Mouse (Mus musculus): ENCODE results near the gene Ablim2. TPM values are rescaled to one million over a fixed set of nuclear protein-coding genes. Genes with fewer than 3 reads are reported as not detected.

The Ablim2 gene
- total RNA-seq, 2 experiments from 2014 or later, result 4.0 to 8.9 TPM

DNA sequence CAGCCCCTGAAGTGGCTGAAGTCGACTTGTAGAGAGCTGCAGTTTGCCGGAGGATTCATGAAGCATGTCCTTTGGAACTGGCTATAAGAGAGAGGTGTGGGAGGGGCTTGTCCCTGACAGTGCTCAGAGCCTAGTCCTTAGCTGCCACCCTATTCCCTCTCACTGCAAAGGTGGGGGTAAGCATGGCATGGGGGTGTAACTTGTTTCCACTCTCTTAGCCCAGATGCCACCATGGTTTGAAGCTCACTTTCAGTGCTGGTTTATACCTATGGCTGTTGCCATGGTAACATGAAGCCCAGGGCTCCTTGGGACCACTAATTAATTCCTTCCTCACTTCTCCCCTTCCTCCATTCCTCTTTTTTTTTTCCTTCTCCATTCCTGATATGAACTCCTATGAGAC is 57.4 kb downstream of the Ablim2 start:
- DNase-seq, result no peak

DNA sequence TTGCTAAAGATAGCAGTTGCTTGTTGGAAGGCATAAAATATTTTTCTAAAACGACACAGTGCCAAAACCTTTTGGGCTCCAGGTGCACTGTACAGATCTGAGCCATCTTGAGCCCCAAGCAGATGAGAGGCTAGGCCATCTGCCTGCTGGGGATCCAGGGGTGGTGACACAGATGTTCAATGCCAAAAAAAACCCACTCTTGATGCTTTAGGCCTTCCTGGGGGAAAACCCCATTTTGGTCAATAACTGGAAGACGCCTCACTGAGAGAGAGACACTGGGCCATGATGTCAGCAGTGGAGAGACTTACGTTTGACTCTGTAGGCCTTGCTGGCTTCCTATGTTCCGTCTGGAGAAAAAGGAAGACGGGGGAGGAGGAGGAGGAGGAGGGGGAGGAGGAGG is 59.6 kb downstream of the Ablim2 start:
- no peak for DNase-seq

DNA sequence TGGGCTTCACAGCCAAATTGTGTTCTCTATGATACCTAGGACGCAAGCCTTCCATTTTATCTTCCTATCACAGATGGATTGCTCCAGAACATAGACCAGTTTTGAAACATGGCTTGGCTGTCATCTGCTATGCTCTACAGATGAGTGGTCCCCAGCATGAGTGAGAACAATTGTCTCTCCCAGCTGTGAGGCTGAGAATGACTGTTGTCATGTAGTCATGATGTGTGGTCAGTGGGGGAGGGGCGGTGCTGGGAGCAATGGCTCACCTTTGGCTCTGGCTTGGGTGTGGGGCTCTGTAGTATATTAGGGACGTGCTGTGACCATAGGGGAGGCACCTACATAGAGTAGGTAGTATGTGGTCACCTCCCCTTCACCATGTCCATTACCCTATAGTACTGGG is 60.2 kb downstream of the Ablim2 start:
- no peak for DNase-seq

DNA sequence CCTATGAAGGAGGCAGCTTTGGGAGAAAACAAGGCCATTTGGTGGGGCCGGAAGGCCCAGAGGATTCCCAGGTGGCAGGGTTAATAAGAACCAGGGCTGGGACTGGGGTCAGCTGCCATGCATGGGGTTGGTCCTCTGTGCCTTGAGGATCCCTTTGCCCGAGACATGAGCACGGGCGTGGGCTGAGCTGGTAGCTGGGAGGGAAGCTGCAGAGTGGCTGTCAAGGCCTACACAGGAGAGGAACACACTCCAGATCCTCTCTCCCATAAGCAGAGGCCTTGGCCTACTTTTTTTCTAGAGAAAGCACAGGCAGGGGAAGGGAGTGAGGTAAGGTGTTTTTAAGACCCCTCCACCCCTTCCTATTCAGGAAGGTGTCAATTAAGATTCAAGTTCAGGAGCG is 65.0 kb downstream of the Ablim2 start:
- no peak for DNase-seq

DNA sequence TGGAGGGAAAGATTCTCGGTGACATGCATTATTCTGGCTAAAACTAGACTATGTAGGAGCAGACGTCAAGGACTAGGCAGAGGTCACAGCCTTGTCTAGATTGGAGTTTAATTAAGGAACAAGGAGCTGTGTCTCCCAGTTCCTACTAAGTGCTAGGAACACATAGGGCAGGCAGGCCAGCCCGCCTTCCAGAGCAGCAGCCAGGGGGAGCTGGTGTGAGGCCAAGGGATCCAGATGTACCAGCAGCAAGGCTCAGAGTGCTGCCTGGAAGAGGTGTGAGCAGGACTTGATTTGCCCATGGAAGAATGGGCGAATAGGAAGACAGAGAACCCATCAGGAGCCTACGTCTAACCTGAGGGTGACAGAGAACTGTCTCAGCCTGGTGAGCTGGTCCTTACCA is 68.8 kb downstream of the Ablim2 start:
- no peak for DNase-seq

DNA sequence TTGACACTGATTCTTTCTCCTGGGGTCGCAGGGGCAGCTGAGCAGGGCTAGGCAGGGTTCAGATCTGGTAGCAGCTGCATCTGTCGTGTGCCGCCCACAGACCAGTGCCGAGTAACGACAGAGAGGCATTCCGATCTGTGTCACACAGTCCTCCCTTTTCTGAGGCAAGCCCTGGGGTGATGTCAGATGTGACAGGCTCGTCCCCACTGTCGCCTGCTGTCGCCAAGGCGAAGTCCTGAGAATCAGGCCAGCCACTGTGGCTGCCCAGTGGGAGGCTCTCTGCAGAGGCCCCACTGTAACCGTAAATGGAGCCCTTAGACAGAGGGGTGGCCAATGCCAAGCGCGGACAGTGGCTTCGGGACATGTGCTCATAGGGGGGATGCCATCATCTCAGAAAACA is 69.4 kb downstream of the Ablim2 start:
- no peak for DNase-seq

DNA sequence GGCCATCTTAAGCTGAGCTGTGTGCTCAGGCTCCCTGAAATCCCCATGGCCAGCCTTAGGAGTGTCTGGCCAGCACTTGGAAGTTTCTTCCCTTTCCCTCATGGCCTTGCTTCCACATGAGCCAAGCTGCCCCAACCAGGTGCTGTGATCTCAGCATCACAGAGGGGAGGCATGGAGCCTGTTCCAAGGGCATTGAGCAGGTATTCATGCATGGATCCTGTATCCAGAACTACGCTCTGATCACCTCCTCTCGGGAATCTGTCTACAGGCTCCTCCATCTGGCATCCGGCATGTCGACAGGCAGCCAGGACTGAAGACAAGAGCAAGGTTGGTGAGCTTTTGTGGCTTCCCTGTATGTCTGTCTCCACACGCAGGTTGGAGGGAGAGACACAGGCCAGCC is 70.2 kb downstream of the Ablim2 start:
- DNase-seq, result no peak

DNA sequence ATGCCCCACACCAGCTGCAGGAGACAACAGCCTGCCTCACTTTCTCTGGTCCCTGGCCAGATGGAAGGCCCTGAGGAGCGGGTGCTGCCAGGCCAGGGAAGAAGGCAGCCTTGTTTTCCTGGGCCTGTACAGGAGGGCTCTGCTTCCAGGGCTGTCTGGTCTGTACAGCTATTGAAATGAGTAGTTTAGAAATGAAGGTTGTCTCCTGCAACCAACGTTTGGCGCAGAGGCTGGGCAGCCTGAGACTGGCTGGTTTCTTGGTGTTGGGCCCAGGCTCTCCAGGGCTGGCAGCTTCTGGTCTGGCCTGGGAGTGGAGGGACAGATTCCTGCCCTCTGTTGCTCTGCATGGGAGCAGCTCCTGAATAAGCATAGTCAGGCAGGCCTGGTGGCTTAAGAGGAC is 72.4 kb downstream of the Ablim2 start:
- DNase-seq, result no peak

DNA sequence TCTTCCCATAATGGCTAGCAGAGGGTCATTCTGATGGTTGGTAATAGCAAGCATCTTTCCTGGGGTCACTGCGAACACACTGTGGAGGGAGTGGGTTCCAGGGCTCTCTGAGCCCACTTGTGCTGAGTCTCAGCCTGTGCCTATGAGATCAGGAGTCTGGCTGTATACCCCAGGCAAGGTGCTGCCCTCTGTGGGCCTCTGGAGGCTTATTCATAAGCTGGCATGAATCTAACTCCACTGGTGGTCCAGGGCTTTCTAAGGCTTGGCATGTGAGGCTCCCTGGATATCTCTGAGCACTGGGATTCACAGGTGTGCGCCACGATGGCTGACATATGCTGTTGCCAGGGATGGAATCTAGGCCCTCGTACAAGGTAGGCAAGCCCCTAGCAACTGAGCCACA is 76.2 kb downstream of the Ablim2 start:
- no peak for DNase-seq

DNA sequence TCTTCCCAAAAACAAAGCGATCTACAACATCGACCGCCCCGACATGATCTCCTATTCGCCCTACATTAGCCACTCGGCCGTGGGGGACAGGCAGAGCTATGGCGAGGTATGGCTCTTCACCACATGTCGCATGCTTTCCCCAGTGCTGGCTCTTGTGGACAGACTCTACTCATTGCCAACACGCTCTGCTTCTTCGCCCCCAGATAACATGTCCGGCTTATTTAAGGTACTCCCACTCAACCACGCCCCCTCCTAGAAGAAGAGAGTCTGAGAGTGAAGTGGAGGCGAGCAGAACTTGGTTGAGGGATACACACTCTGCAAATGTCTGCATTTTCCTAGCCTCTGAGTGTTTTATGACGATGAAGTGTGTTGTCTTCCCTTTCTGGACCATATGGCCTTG is 79.3 kb downstream of the Ablim2 start:
- no peak for DNase-seq

DNA sequence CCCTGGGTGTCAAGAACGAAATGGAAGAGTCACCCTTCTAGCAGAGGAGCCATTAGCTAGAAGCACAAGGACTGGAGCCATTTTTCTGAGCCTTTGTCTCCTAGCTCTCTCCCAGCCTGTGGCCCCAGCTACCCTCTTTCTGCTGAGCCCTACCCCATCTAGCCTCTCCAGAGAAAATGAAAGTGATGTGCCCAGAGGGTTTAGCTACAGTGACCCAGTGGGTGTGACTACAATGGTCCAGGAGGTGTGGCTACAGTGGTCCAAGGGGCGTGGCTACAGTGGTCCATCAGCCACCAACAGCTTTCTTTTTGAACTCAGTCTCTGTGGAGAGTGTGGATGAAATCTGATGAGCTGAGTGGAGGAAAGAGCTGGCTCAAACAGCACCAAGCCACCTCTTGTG is 81.6 kb downstream of the Ablim2 start:
- DNase-seq, result no peak

DNA sequence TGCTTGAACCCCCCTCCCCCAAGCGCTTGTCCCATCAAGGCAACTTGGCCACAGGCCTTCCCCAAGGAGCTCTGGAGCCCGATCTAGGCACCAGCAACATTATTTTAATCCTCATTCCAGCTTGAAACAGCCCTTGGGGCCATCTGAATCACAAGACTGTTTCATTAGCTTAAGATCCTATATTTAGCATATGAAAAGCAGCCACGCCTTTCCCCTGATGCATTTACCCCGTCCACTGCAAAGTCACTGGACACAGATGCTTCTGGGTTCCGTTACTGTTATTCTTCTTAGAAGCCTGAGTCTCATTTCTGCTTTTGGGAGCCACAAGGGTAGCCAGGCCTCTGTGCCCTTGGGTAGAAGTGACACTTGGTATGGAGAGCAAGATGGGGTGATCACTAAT is 93.8 kb downstream of the Ablim2 start:
- DNase-seq, result no peak

DNA sequence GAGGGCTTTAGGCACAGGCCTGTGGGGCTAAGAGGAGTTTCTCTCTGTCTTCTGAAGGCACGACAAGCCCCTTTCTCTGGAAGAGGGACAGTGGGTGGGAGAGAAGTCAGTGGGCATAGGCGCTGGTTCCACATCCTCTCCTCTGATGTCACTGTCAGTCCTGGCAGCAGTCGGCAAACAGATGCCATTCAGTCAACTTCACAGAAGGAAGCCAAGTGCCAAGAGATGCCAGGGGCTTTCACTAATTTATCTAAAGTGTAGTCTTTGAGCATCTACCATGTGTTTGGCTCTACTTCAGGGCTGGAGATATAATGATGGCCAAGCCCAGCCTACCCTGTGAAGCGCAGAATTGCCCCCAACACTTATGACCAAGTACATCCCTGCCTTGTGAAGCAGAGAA is 95.8 kb downstream of the Ablim2 start:
- DNase-seq, result no peak

DNA sequence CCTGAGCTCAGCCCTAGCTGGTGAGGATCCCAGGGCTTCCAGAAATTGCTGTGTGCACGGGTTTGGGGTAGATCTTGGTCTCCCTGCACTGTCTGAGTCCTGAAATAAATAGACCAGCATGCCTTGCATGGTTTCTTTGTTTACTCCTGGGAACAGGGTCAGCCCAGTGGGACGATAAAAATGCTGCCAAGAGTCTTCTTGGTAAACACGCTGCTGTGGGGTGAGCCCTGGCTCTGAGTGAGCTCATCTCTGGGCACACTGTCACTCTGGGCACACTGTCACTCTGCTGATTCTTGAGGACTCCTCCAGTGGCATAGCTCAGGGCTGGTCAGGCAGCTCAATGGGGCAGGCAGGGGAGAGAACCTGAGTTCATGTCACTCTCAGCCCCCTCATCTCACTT is 98.6 kb downstream of the Ablim2 start:
- no peak for DNase-seq

DNA sequence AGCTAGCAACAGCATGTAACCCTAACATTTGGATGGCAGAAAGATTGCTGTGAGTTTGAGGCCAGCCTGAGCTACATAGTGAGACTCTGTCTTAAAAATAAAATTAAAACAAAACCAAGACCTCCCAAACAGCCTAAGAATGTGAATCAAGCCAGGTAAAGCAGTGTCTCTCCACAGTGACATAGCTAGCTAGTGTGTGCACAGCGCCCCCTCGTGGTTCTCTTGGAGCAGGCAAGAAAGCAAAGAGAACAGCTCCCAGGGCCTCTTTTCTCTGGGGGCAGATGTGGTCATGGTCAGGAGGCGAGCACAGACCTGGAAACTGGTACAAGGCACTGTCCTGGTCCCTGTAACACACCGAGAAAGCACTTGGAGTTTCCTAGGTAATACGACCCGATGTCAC is 100.4 kb downstream of the Ablim2 start:
- DNase-seq, result peak; percentile 82

DNA sequence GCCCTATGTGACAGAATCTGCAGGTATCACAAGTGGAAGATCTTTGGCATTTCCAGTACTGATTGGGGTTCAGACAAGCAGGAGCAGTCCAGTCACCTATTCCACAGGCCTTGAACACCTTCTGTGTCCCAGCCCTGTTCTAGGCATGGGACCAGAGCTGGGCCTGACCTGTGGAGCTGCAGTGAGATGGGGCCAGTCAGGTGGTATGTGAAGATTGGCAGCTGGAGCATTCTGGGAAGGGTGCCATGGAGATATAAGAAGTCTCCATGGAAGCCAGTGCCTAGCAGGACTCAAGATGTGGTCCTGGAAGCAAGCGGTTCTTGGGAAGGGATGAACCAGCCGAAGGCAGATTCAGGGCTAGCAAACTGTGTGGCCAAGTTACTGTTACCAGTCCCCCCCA is 103.8 kb downstream of the Ablim2 start:
- DNase-seq, result no peak

DNA sequence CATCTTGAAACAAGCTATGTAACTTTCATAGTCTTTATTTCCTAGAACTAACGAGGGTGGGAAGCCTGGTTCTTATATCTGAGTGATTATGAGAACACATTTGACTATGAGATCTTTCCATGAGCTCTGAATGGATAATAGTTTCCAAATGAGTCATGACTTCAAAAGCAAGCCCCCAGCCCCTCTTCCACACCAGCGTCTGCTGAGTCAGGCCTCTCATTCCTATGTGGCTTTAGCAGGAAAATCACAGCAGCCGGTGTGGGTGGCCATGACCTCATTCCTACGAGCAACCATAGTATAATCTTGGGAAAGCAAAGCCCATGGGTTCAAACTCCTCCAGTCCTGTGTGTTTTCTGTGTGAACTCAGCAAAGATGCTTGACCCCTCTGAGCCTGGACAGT is 112.3 kb downstream of the Ablim2 start:
- no peak for DNase-seq

DNA sequence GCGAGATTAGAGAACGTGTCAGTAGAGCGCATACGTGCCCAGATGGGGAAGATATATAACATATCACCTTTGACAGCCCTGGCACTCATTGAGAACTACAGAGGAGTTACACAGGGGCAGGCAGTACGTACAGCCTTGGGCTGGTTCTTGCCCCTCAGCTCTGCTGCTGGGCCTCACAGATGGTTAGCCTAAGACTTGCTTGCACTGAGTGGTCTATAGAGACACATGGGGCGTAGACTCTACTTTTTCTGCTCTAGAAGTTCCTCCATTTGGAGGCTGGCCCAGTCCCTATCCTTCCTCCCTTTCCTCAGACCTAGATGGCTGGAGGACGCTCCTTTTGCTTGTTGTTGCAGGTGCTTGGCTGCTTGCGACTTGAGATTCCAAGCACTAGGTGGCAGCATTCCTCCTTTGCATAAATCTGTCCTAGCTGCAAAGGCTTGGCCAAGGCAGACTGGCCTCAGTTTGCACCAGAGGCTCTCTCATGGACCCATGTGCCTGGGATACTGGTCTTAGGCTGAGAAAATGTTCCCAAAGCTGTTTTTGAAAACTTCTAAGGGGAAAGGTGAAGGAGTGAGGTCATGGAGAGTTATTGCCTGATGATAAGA is 112.8 kb downstream of the Ablim2 start:
- peak; percentile 80 for DNase-seq

DNA sequence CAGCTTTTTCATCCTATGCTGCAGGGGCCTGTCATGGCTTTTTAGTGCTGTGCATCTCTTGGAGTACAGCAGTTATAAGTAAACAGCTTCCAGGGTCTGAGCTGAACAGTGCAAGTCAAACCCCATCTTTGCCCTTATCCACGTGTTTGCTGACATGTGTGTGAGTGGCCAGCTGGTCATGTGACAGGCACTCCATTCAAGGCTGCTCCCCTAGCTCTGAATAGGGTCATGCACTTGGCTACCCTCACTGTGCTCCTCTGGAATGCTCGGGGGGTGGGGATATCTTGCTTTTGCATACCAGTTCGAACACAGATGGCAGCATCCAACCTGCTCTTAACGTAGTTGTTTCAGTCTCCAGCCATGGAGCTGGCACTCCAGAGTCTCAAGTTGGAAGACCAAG is 115.7 kb downstream of the Ablim2 start:
- no peak for DNase-seq

DNA sequence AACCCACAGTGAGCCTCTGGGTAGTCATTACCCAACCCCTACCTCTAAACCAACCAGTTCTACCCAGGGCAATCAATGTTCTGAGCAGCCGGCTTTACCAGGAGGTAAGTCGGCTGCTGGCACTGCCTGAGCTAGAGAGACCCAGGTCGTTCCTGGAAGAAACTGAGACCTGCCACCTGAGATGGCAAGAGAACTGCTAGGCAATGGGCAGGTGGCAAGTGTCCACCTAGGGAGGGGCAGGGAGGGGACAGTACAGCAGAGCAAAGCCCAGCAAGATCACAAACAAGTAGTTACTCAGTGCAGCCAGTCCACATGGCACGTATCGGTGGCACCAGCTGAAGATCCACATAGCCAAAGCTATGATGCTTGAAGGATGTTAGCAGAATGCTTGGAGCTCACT is 118.6 kb downstream of the Ablim2 start:
- DNase-seq, result no peak

DNA sequence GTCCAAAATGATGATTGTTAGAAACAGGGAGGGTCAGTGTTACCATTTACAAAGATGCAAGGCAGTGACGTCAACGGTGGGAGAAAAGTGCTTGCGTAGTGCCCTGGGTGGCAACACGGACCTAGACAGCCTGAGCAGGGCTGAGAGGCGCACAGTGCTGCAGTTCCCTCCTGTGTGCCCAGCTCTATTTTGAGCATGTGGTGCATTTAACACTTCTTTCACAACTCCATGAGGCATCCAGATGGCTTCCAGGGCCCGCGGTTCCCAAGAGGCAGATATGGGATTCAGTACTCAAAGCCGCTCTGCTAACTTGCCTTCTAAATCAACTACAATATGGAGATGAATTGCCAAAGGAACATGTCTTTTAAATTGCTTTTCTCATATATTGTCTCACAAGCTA is 121.5 kb downstream of the Ablim2 start:
- DNase-seq, result peak; percentile 34

DNA sequence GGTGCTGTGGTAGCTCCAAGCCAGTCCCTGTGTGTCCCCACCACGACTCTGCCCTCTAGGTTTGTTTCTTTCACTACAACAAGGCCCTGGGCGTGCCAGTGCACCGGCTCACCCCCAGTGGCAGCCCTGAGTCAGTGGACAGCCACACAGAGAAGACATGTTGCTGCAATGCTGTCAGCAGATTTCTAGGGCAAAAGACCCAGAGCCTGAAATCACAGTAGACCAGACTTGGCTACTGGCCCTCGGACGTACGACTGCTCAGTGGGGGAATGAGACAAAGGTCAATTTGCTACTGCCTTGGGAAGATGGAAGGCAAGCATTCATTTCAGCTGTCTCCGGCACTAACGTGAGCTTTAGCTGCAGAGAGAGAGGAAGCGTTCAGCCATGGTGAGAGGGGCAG is 124.7 kb downstream of the Ablim2 start:
- peak; percentile 56 for DNase-seq

DNA sequence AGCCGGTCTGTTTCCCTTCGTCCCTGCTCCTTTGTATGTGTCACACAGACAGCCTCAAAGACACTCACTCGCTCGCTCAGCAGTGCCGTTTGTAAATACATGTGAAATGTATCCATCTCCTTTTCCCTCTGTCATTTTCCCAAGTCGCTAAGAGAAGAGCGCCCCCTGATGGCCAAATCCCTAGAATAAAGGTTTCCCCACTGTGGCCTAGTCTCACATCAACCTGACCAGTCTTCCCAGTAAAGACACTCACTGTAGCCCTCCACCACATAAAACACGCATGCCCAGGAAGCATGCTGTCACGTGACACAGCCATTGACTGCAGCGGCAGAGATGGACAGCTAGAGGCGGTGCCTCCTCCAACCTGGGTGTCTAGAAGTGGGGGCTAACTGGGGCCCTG is 126.6 kb downstream of the Ablim2 start:
- DNase-seq, result peak; percentile 73

DNA sequence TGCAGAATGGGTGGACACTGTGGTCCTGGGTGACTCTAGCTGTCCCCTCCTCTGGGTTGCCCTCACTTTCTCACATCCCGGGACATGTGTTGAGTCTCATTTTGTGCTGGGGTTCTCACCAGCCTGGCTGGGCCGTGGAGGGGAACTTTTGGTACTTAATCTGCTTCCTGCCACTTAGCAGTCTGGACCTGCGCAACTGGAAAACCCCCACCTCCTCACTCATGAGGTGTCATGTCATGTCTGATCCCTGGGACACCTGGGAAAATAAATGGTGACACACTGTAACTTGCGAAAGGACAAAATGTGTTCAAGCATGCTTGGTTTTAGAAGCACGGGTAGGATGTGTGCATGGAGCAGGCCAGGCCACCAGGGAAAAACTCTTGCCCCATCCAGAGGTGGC is 127.0 kb downstream of the Ablim2 start:
- no peak for DNase-seq

DNA sequence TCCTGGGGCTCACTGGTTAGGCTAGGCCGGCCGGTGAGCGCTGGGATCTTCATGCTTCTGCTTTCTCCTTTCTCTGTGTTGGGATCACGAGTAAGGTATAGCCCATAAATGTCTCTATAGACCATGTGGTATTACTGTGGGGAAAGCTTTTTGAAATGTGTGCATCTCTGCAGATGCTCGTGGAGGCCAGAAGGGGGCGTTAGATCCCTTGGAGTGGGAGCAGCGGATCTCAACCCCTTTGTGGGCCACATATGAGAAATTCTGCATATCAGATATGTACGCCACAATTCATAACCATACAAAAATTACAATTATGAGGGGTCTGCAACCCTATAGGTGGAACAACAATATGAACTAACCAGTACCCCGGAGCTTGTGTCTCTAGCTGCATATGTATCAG is 131.3 kb downstream of the Ablim2 start:
- peak; percentile 32 for DNase-seq

Measured in adrenal gland, postnatal 10 days (tissue).